Mouse (Mus musculus) midbrain, embryonic 14.5 days (tissue): ENCODE results near the gene Etv4. TPM values are rescaled to one million over a fixed set of nuclear protein-coding genes. Genes with fewer than 3 reads are reported as not detected.

Experiments used
- ATAC-seq: fragments of 200-750 bp; cut with Nextera tagmentation; 2 replicates; pipeline ENCODE4 v1.8.0; 2017; ENCODE audit warnings: moderate number of reproducible peaks, moderate library complexity; ENCODE audit not compliant: low FRiP score, low TSS enrichment
- DNase-seq: peaks from one replicate; pipeline ENCODE4 v3.0.0-alpha.2; 2015
- H3K27ac ChIP-seq: fragments of 300-500 bp; sonication (generic); replicated peaks from 2 replicates; pipeline ENCODE4 v1.5.1; 2014; ENCODE audit warnings: mild to moderate bottlenecking, low read depth, low read length, moderate library complexity
- H3K27me3 ChIP-seq: fragments of 300-500 bp; sonication (generic); 2 replicates; pipeline ENCODE4 v1.6.1; 2014; ENCODE audit warnings: low read length, control low read depth, mixed read lengths; ENCODE audit not compliant: control insufficient read depth, insufficient read depth
- H3K36me3 ChIP-seq: fragments of 300-500 bp; sonication (generic); 2 replicates; pipeline ENCODE4 v1.6.1; 2014; ENCODE audit warnings: low read length, control low read depth; ENCODE audit not compliant: control insufficient read depth, insufficient read depth
- H3K4me1 ChIP-seq: fragments of 300-500 bp; sonication (generic); 2 replicates; pipeline ENCODE4 v1.6.1; 2014; ENCODE audit warnings: mild to moderate bottlenecking, antibody characterized with exemption, low read length, control low read depth; ENCODE audit not compliant: control insufficient read depth, insufficient read depth
- H3K4me2 ChIP-seq: fragments of 300-500 bp; sonication (generic); 2 replicates; pipeline ENCODE4 v1.6.1; 2014; ENCODE audit warnings: mild to moderate bottlenecking, low read length, moderate library complexity
- H3K4me3 ChIP-seq: fragments of 300-500 bp; sonication (generic); replicated peaks from 2 replicates; pipeline ENCODE4 v1.5.1; 2014; ENCODE audit warnings: low read depth, low read length
- H3K9ac ChIP-seq: fragments of 300-500 bp; sonication (generic); replicated peaks from 2 replicates; pipeline ENCODE4 v1.6.1; 2014; ENCODE audit warnings: mild to moderate bottlenecking, low read length, moderate library complexity
- H3K9me3 ChIP-seq: fragments of 300-500 bp; sonication (generic); 2 replicates; pipeline ENCODE4 v1.6.1; 2016; ENCODE audit warnings: low read length, control low read depth, mixed read lengths; ENCODE audit not compliant: control insufficient read depth
- WGBS: fragments of 180-500 bp; shearing (Covaris S2); extraction: QIAGEN DNeasy Blood & Tissue Kit; methylation state at CpG from one replicate; pipeline ENCODE4 v1.1.7; 2014; 5-methylcytosine and 5-hydroxymethylcytosine counted together
- polyA plus RNA-seq: library from polyadenylated mRNA; unstranded; fragments of >200 nt; fragmentation: Nextera tagmentation; extraction: Ambion mirVana; gene quantifications from 2 replicates; pipeline ENCODE4 v1.2.1, GENCODE M21; 2014

Etv4 gene
- polyA plus RNA-seq: 4.0 and 6.9 TPM in 2 replicates

GRCm38 (mm10) chr11:101785143-101785851 lies at the start of gene Etv4:
Gene Etv4, minus strand, starts transcription at chr11:101785371.
- peak; percentile 93 for ATAC-seq

GRCm38 (mm10) chr11:101832001-101832400 lies 46.8 kb upstream of the Etv4 start:
- DNase-seq (peak; percentile 69), ATAC-seq (no peak)
- Histone ChIP-seq H3K9me3 (no peaks in the 10 kb centered on the region), H3K4me3 (no peak overlapping the region), H3K27me3 (no peaks in the 10 kb centered on the region), H3K27ac (peak overlapping the region; percentile 39; the same call in 1 of the 2 replicates), H3K4me2 (no peak overlapping the region), H3K4me1 (0 out of 2 replicates have a peak, but pooled peaks cover 3% of the 10 kb centered on the region), H3K36me3 (no peaks in the 10 kb centered on the region), H3K9ac (no peak overlapping the region)
- 46% methylated on average over 7 of the region's 7 CpGs for WGBS

More at GRCm38 (mm10) chr11:101785143-101785851, at the start of gene Etv4:
- no peaks in the 10 kb centered on the region for H3K36me3 ChIP-seq
- peak within 1 kb of the TSS; percentile 48 for H3K4me3 ChIP-seq
- H3K27me3 ChIP-seq: peaks cover 67% of the 10 kb centered on the region
- H3K4me2 ChIP-seq: peak within 1 kb of the TSS; percentile 98
- whole genome bisulfite sequencing: 1% methylated on average over 35 of the region's 35 CpGs
- 0 out of 2 replicates have a peak within 1 kb of the TSS, but pooled peaks have one; percentile 41 for H3K27ac ChIP-seq
- H3K9ac ChIP-seq: peak within 1 kb of the TSS; percentile 39
- peaks cover 11% of the 10 kb centered on the region; the same call in 1 of the 2 replicates for H3K4me1 ChIP-seq
- DNase-seq: peak; percentile 97
- H3K9me3 ChIP-seq: no peaks in the 10 kb centered on the region

- Histone ChIP-seq H3K4me1 (0 out of 2 replicates have a peak, but pooled peaks cover 3% of the 10 kb centered on the region), H3K4me3 (no peak overlapping the region), H3K9me3 (no peaks in the 10 kb centered on the region), H3K4me2 (no peak overlapping the region), H3K27ac (no peak overlapping the region), H3K27me3 (no peaks in the 10 kb centered on the region), H3K9ac (no peak overlapping the region), H3K36me3 (no peaks in the 10 kb centered on the region)
- no peak for ATAC-seq
- 80% methylated on average over 8 of the region's 8 CpGs for WGBS
- no peak for DNase-seq
Measured at GRCm38 (mm10) chr11:101830616-101831015, 45.4 kb upstream of the Etv4 start.

- 0 out of 2 replicates have a peak, but pooled peaks cover 3% of the 10 kb centered on the region for H3K4me1 ChIP-seq
Measured at GRCm38 (mm10) chr11:101830112-101830511, 44.9 kb upstream of the Etv4 start.

GRCm38 (mm10) chr11:101828718-101829117 lies 43.5 kb upstream of the Etv4 start:
- no peak overlapping the region for H3K9ac ChIP-seq
- no peak for DNase-seq
- no peaks in the 10 kb centered on the region for H3K36me3 ChIP-seq
- ATAC-seq: no peak
- H3K4me3 ChIP-seq: no peak overlapping the region
- 0 out of 2 replicates have a peak, but pooled peaks cover 3% of the 10 kb centered on the region for H3K4me1 ChIP-seq
- no peaks in the 10 kb centered on the region for H3K9me3 ChIP-seq
- no peak overlapping the region for H3K4me2 ChIP-seq
- 90% methylated on average over 4 of the region's 4 CpGs for WGBS
- H3K27ac ChIP-seq: no peak overlapping the region
- H3K27me3 ChIP-seq: no peaks in the 10 kb centered on the region

More at GRCm38 (mm10) chr11:101830112-101830511, 44.9 kb upstream of the Etv4 start:
- 11% methylated on average over 10 of the region's 10 CpGs for WGBS
- Histone ChIP-seq H3K27me3 (no peaks in the 10 kb centered on the region), H3K4me2 (no peak overlapping the region), H3K9me3 (no peaks in the 10 kb centered on the region), H3K4me3 (no peak overlapping the region), H3K27ac (no peak overlapping the region), H3K9ac (0 out of 2 replicates have a peak overlapping the region, but pooled peaks have one; percentile 16), H3K36me3 (no peaks in the 10 kb centered on the region)
- DNase-seq: peak; percentile 45
- no peak for ATAC-seq

GRCm38 (mm10) chr11:101823210-101823609 lies 38.0 kb upstream of the Etv4 start:
- no peak for DNase-seq
- 71% methylated on average over 3 of the region's 3 CpGs for WGBS
- Histone ChIP-seq H3K27ac (no peak overlapping the region), H3K9me3 (no peaks in the 10 kb centered on the region), H3K9ac (no peak overlapping the region), H3K4me1 (no peaks in the 10 kb centered on the region), H3K27me3 (no peaks in the 10 kb centered on the region), H3K4me3 (no peak overlapping the region), H3K4me2 (no peak overlapping the region), H3K36me3 (no peaks in the 10 kb centered on the region)
- no peak for ATAC-seq

- DNase-seq (no peak), ATAC-seq (no peak)
- Histone ChIP-seq H3K4me2 (no peak overlapping the region), H3K27me3 (no peaks in the 10 kb centered on the region), H3K4me3 (no peak overlapping the region), H3K9me3 (no peaks in the 10 kb centered on the region), H3K27ac (no peak overlapping the region), H3K36me3 (no peaks in the 10 kb centered on the region), H3K9ac (no peak overlapping the region), H3K4me1 (no peaks in the 10 kb centered on the region)
- 44% methylated on average over 11 of the region's 11 CpGs for WGBS
Measured at GRCm38 (mm10) chr11:101820899-101821298, 35.7 kb upstream of the Etv4 start.

- Histone ChIP-seq H3K9me3 (no peaks in the 10 kb centered on the region), H3K4me1 (peaks cover 3% of the 10 kb centered on the region; the same call in 1 of the 2 replicates), H3K4me3 (no peak overlapping the region), H3K36me3 (no peaks in the 10 kb centered on the region), H3K27me3 (no peaks in the 10 kb centered on the region), H3K27ac (no peak overlapping the region), H3K9ac (no peak overlapping the region), H3K4me2 (no peak overlapping the region)
- DNase-seq (no peak), ATAC-seq (no peak)
Measured at GRCm38 (mm10) chr11:101819853-101820252, 34.7 kb upstream of the Etv4 start.
